Mouse (Mus musculus) hindbrain, postnatal 0 days (tissue): ENCODE measurements around the gene Ctsg. TPM values are rescaled to one million over a fixed set of nuclear protein-coding genes. Genes with fewer than 3 reads are reported as not detected.
"Not testable (repeated sequence)": the region's sequence is repeated elsewhere in the genome, so short reads cannot be mapped to it uniquely, and the experiment has no call there.

Experiments
- ATAC-seq: fragments of 200-750 bp; cut with Nextera tagmentation; 2 replicates; pipeline ENCODE4 v1.8.0; 2017; ENCODE audit warnings: mild to moderate bottlenecking, moderate TSS enrichment, moderate library complexity
- DNase-seq: peaks from one replicate; pipeline ENCODE4 v3.0.0-alpha.2; 2015; ENCODE audit warnings: low spot score
- H3K27ac ChIP-seq: fragments of 300-500 bp; sonication (generic); 2 replicates; pipeline ENCODE4 v1.5.1; 2014; ENCODE audit warnings: mild to moderate bottlenecking
- H3K27me3 ChIP-seq: fragments of 300-500 bp; sonication (generic); 2 replicates; pipeline ENCODE4 v1.6.1; 2014; ENCODE audit warnings: low read length, mixed read lengths; ENCODE audit not compliant: insufficient read depth
- H3K36me3 ChIP-seq: fragments of 300-500 bp; sonication (generic); 2 replicates; pipeline ENCODE4 v1.6.1; 2014; ENCODE audit warnings: low read length, mixed read lengths; ENCODE audit not compliant: insufficient read depth
- H3K4me1 ChIP-seq: fragments of 300-500 bp; sonication (generic); 2 replicates; pipeline ENCODE4 v1.6.1; 2014; ENCODE audit warnings: antibody characterized with exemption, low read length, mixed read lengths; ENCODE audit not compliant: insufficient read depth
- H3K4me2 ChIP-seq: fragments of 300-500 bp; sonication (generic); 2 replicates; pipeline ENCODE4 v1.6.1; 2014; ENCODE audit warnings: low read depth, mild to moderate bottlenecking, low read length, moderate library complexity, mixed read lengths
- H3K4me3 ChIP-seq: fragments of 300-500 bp; sonication (generic); 2 replicates; pipeline ENCODE4 v1.5.1; 2014; ENCODE audit warnings: low read length
- H3K9ac ChIP-seq: fragments of 300-500 bp; sonication (generic); replicated peaks from 2 replicates; pipeline ENCODE4 v1.6.1; 2014; ENCODE audit warnings: mild to moderate bottlenecking, low read length, moderate library complexity, mixed read lengths
- H3K9me3 ChIP-seq: fragments of 300-500 bp; sonication (generic); 2 replicates; pipeline ENCODE4 v1.6.1; 2016; ENCODE audit warnings: low read length, mixed read lengths
- CTCF ChIP-seq: IDR thresholded peaks from 2 replicates; pipeline ENCODE4 v1.5.1; 2016; ENCODE audit warnings: antibody characterized with exemption, control low read depth, low read depth
- WGBS: fragments of 180-500 bp; shearing (Covaris S2); extraction: QIAGEN DNeasy Blood & Tissue Kit; methylation state at CpG from one replicate; pipeline ENCODE4 v1.1.7; 2014; 5-methylcytosine and 5-hydroxymethylcytosine counted together
- microRNA-seq, 2 experiments: library from miRNA; unstranded; fragments of <30 nt; microRNA quantifications; one replicate each; pipeline ENCODE4; 2016
- polyA plus RNA-seq: library from polyadenylated mRNA; unstranded; fragments of >200 nt; fragmentation: Nextera tagmentation; extraction: Ambion mirVana; gene quantifications from 2 replicates; pipeline ENCODE4 v1.2.1, GENCODE M21; 2015
- total RNA-seq: library from RNA; depleted of rRNA; stranded (reverse); fragments of >200 nt; gene quantifications from 2 replicates; pipeline ENCODE4 v1.2.3, GENCODE M21; 2014; rRNA removed

Gene Ctsg
- total and polyA plus RNA-seq, 2 experiments from 2014 or later: not detected

GRCm38 (mm10) chr14:56085167-56085566 lies 17.2 kb downstream of the Ctsg start, which contains the start of gene Mcpt8:
TSS of gene Mcpt8 (minus strand) at chr14:56085273.
- ATAC-seq: no peak
- no peaks in the 10 kb centered on the region for H3K4me1 ChIP-seq
- no peak for DNase-seq
- no peak within 1 kb of the TSS for H3K4me2 ChIP-seq
- no peak within 1 kb of the TSS for H3K9ac ChIP-seq
- H3K27me3 ChIP-seq: no peaks in the 10 kb centered on the region
- no peak within 1 kb of the TSS for H3K4me3 ChIP-seq
- 100% methylated on average over 2 of the region's 2 CpGs for WGBS
- no peaks in the 10 kb centered on the region for H3K9me3 ChIP-seq
- H3K36me3 ChIP-seq: no peaks in the 10 kb centered on the region
- TF ChIP-seq CTCF: no peak
- H3K27ac ChIP-seq: no peak within 1 kb of the TSS

- no peaks in the 10 kb centered on the region for H3K9me3 ChIP-seq
- no peak overlapping the region for H3K9ac ChIP-seq
- no peaks in the 10 kb centered on the region for H3K27me3 ChIP-seq
- no peaks in the 10 kb centered on the region for H3K36me3 ChIP-seq
- ATAC-seq: no peak
- no peak overlapping the region for H3K4me2 ChIP-seq
- no peak overlapping the region for H3K27ac ChIP-seq
- H3K4me1 ChIP-seq: no peaks in the 10 kb centered on the region
- no peak for TF ChIP-seq CTCF
- no peak for DNase-seq
- H3K4me3 ChIP-seq: no peak overlapping the region
- 44% methylated on average over 4 of the region's 4 CpGs for WGBS
Measured at GRCm38 (mm10) chr14:56082016-56082415, 20.4 kb downstream of the Ctsg start.

- WGBS: 77% methylated on average over 3 of the region's 3 CpGs
- not testable (repeated sequence) for H3K4me2 ChIP-seq, H3K4me1 ChIP-seq, ATAC-seq, H3K4me3 ChIP-seq, DNase-seq, H3K27me3 ChIP-seq, H3K9me3 ChIP-seq, H3K36me3 ChIP-seq, H3K27ac ChIP-seq, H3K9ac ChIP-seq
Measured at GRCm38 (mm10) chr14:56062213-56062612, 40.2 kb downstream of the Ctsg start, which contains the start of gene Mcpt4. TSS of gene Mcpt4 (minus strand) at chr14:56062313.

GRCm38 (mm10) chr14:56057722-56058121 lies 44.7 kb downstream of the Ctsg start:
- no peak for TF ChIP-seq CTCF
- Histone ChIP-seq H3K27ac (no peak overlapping the region), H3K9me3 (no peaks in the 10 kb centered on the region), H3K4me3 (no peak overlapping the region), H3K9ac (no peak overlapping the region), H3K27me3 (no peaks in the 10 kb centered on the region), H3K36me3 (no peaks in the 10 kb centered on the region), H3K4me2 (no peak overlapping the region), H3K4me1 (no peaks in the 10 kb centered on the region)
- WGBS: 85% methylated on average over 4 of the region's 4 CpGs
- ATAC-seq (no peak), DNase-seq (no peak)

- DNase-seq (no peak), ATAC-seq (no peak)
- WGBS: 86% methylated on average over 3 of the region's 3 CpGs
- H3K9ac ChIP-seq: no peak overlapping the region
- no peak for TF ChIP-seq CTCF
- no peaks in the 10 kb centered on the region for H3K9me3 ChIP-seq
- no peak overlapping the region for H3K4me3 ChIP-seq
- no peak overlapping the region for H3K4me2 ChIP-seq
- no peak overlapping the region for H3K27ac ChIP-seq
- H3K4me1 ChIP-seq: no peaks in the 10 kb centered on the region
- no peaks in the 10 kb centered on the region for H3K27me3 ChIP-seq
- no peaks in the 10 kb centered on the region for H3K36me3 ChIP-seq
Measured at GRCm38 (mm10) chr14:56055408-56055807, 47.0 kb downstream of the Ctsg start.

Small RNA genes lying within 50 kb of the gene (microRNA-seq; reads per million reads assigned to microRNA genes)
- 0 reads per million in 2 experiments for gene Mir6949

Other genes with a start within 250 kb of the Ctsg start
- 33.6 and 39.3 TPM in 2 replicates for gene Nynrin, start 248.6 kb downstream of the Ctsg start, total RNA-seq
- 5.1 and 6.4 TPM in 2 replicates for gene Nynrin, start 248.6 kb downstream of the Ctsg start, polyA plus RNA-seq
- 2.1 and 5.0 TPM in 2 replicates for gene Cbln3, start 218.2 kb downstream of the Ctsg start, total RNA-seq
- gene Cbln3, start 218.2 kb downstream of the Ctsg start, polyA plus RNA-seq: 0.67 and 0.68 TPM in 2 replicates
- 15.1 and 17.9 TPM in 2 replicates for gene Khnyn, start 217.6 kb downstream of the Ctsg start, total RNA-seq
- gene Khnyn, start 217.6 kb downstream of the Ctsg start, polyA plus RNA-seq: 7.0 and 7.1 TPM in 2 replicates
- 120 and 138 TPM in 2 replicates for gene Sdr39u1, start 202.3 kb downstream of the Ctsg start, total RNA-seq
- gene Sdr39u1, start 202.3 kb downstream of the Ctsg start, polyA plus RNA-seq: 134 and 136 TPM in 2 replicates
- 0.21 and 1.6 TPM in 2 replicates for gene Cma1, start 157.9 kb downstream of the Ctsg start, total RNA-seq
- gene Cma1, start 157.9 kb downstream of the Ctsg start, polyA plus RNA-seq: 0.88 and 1.3 TPM in 2 replicates
- not detected in 2 replicates for gene Cma2, start 151.6 kb downstream of the Ctsg start, total RNA-seq
- gene Cma2, start 151.6 kb downstream of the Ctsg start, polyA plus RNA-seq: not detected in 2 replicates
- not detected in 2 replicates for gene Mcpt1, start 84.6 kb downstream of the Ctsg start, total RNA-seq
- gene Mcpt1, start 84.6 kb downstream of the Ctsg start, polyA plus RNA-seq: not detected in 2 replicates
- gene Mcpt9, start 72.1 kb downstream of the Ctsg start, total RNA-seq: not detected in 2 replicates
- not detected in 2 replicates for gene Mcpt9, start 72.1 kb downstream of the Ctsg start, polyA plus RNA-seq
- gene Mcpt2, start 60.5 kb downstream of the Ctsg start, total RNA-seq: not detected in 2 replicates
- not detected in 2 replicates for gene Mcpt2, start 60.5 kb downstream of the Ctsg start, polyA plus RNA-seq
- not detected in 2 replicates for gene Mcpt4, start 40.3 kb downstream of the Ctsg start, total RNA-seq
- gene Mcpt4, start 40.3 kb downstream of the Ctsg start, polyA plus RNA-seq: 0.48 TPM in 1 of 2 replicates, not detected in the other
- not detected in 2 replicates for gene Mcpt8, start 17.3 kb downstream of the Ctsg start, total RNA-seq
- not detected in 2 replicates for gene Mcpt8, start 17.3 kb downstream of the Ctsg start, polyA plus RNA-seq
- gene Gzme, start 18.1 kb upstream of the Ctsg start, total RNA-seq: not detected in 2 replicates
- gene Gzme, start 18.1 kb upstream of the Ctsg start, polyA plus RNA-seq: not detected in 2 replicates
- gene Gzmd, start 30.0 kb upstream of the Ctsg start, total RNA-seq: not detected in 2 replicates
- gene Gzmd, start 30.0 kb upstream of the Ctsg start, polyA plus RNA-seq: not detected in 2 replicates
- gene Gzmg, start 57.0 kb upstream of the Ctsg start, total RNA-seq: not detected in 2 replicates
- not detected in 2 replicates for gene Gzmg, start 57.0 kb upstream of the Ctsg start, polyA plus RNA-seq
- not detected in 2 replicates for gene Gzmn, start 72.0 kb upstream of the Ctsg start, total RNA-seq
- gene Gzmn, start 72.0 kb upstream of the Ctsg start, polyA plus RNA-seq: not detected in 2 replicates
- gene Gzmf, start 108.8 kb upstream of the Ctsg start, total RNA-seq: not detected in 2 replicates
- gene Gzmf, start 108.8 kb upstream of the Ctsg start, polyA plus RNA-seq: not detected in 2 replicates
- gene Gzmc, start 132.1 kb upstream of the Ctsg start, total RNA-seq: not detected in 2 replicates
- gene Gzmc, start 132.1 kb upstream of the Ctsg start, polyA plus RNA-seq: 0.33 TPM in 1 of 2 replicates, not detected in the other
- gene Gzmb, start 159.7 kb upstream of the Ctsg start, total RNA-seq: not detected in 2 replicates
- gene Gzmb, start 159.7 kb upstream of the Ctsg start, polyA plus RNA-seq: not detected in 2 replicates